Mouse (Mus musculus) midbrain, embryonic 14.5 days (tissue): ENCODE results near the gene Cd2. TPM values are rescaled to one million over a fixed set of nuclear protein-coding genes. Genes with fewer than 3 reads are reported as not detected.

ENCODE experiments used
- ATAC-seq: fragments of 200-750 bp; cut with Nextera tagmentation; 2 replicates; pipeline ENCODE4 v1.8.0; 2017; ENCODE audit warnings: moderate number of reproducible peaks, moderate library complexity; ENCODE audit not compliant: low FRiP score, low TSS enrichment
- DNase-seq: peaks from one replicate; pipeline ENCODE4 v3.0.0-alpha.2; 2015
- H3K27ac ChIP-seq: fragments of 300-500 bp; sonication (generic); replicated peaks from 2 replicates; pipeline ENCODE4 v1.5.1; 2014; ENCODE audit warnings: mild to moderate bottlenecking, low read depth, low read length, moderate library complexity
- H3K27me3 ChIP-seq: fragments of 300-500 bp; sonication (generic); 2 replicates; pipeline ENCODE4 v1.6.1; 2014; ENCODE audit warnings: low read length, control low read depth, mixed read lengths; ENCODE audit not compliant: control insufficient read depth, insufficient read depth
- H3K36me3 ChIP-seq: fragments of 300-500 bp; sonication (generic); 2 replicates; pipeline ENCODE4 v1.6.1; 2014; ENCODE audit warnings: low read length, control low read depth; ENCODE audit not compliant: control insufficient read depth, insufficient read depth
- H3K4me1 ChIP-seq: fragments of 300-500 bp; sonication (generic); 2 replicates; pipeline ENCODE4 v1.6.1; 2014; ENCODE audit warnings: mild to moderate bottlenecking, antibody characterized with exemption, low read length, control low read depth; ENCODE audit not compliant: control insufficient read depth, insufficient read depth
- H3K4me2 ChIP-seq: fragments of 300-500 bp; sonication (generic); 2 replicates; pipeline ENCODE4 v1.6.1; 2014; ENCODE audit warnings: mild to moderate bottlenecking, low read length, moderate library complexity
- H3K4me3 ChIP-seq: fragments of 300-500 bp; sonication (generic); replicated peaks from 2 replicates; pipeline ENCODE4 v1.5.1; 2014; ENCODE audit warnings: low read depth, low read length
- H3K9ac ChIP-seq: fragments of 300-500 bp; sonication (generic); replicated peaks from 2 replicates; pipeline ENCODE4 v1.6.1; 2014; ENCODE audit warnings: mild to moderate bottlenecking, low read length, moderate library complexity
- H3K9me3 ChIP-seq: fragments of 300-500 bp; sonication (generic); 2 replicates; pipeline ENCODE4 v1.6.1; 2016; ENCODE audit warnings: low read length, control low read depth, mixed read lengths; ENCODE audit not compliant: control insufficient read depth
- WGBS: fragments of 180-500 bp; shearing (Covaris S2); extraction: QIAGEN DNeasy Blood & Tissue Kit; methylation state at CpG from one replicate; pipeline ENCODE4 v1.1.7; 2014; 5-methylcytosine and 5-hydroxymethylcytosine counted together
- polyA plus RNA-seq: library from polyadenylated mRNA; unstranded; fragments of >200 nt; fragmentation: Nextera tagmentation; extraction: Ambion mirVana; gene quantifications from 2 replicates; pipeline ENCODE4 v1.2.1, GENCODE M21; 2014

Gene Cd2
- polyA plus RNA-seq, 1 experiment from 2014 or later, result not detected

- H3K27ac ChIP-seq, result no peak overlapping the region
- H3K4me2 ChIP-seq, result no peak overlapping the region
- DNase-seq (no peak), ATAC-seq (no peak)
- WGBS, result 70% methylated on average over 9 of the region's 9 CpGs
- H3K36me3 ChIP-seq, result no peaks in the 10 kb centered on the region
- no peaks in the 10 kb centered on the region for H3K27me3 ChIP-seq
- H3K4me1 ChIP-seq, result no peaks in the 10 kb centered on the region
- H3K9me3 ChIP-seq, result no peaks in the 10 kb centered on the region
- H3K9ac ChIP-seq, result no peak overlapping the region
- H3K4me3 ChIP-seq, result no peak overlapping the region
Observed at GRCm38 (mm10) chr3:101310977-101311376, 23.2 kb upstream of the Cd2 start.

GRCm38 (mm10) chr3:101309626-101310025, 21.9 kb upstream of the Cd2 start:
- ATAC-seq (no peak), DNase-seq (no peak)
- Histone ChIP-seq H3K36me3 (no peaks in the 10 kb centered on the region), H3K4me1 (no peaks in the 10 kb centered on the region), H3K4me3 (no peak overlapping the region), H3K9me3 (no peaks in the 10 kb centered on the region), H3K27me3 (no peaks in the 10 kb centered on the region), H3K4me2 (no peak overlapping the region), H3K27ac (no peak overlapping the region), H3K9ac (no peak overlapping the region)
- whole genome bisulfite sequencing, result 80% methylated on average over 3 of the region's 3 CpGs

- Histone ChIP-seq H3K4me3 (no peak overlapping the region), H3K4me1 (no peaks in the 10 kb centered on the region), H3K9ac (no peak overlapping the region), H3K4me2 (no peak overlapping the region), H3K27me3 (no peaks in the 10 kb centered on the region), H3K9me3 (no peaks in the 10 kb centered on the region), H3K36me3 (no peaks in the 10 kb centered on the region), H3K27ac (no peak overlapping the region)
- DNase-seq, result no peak
- 75% methylated on average over 9 of the region's 9 CpGs for WGBS
- ATAC-seq, result no peak
Observed at GRCm38 (mm10) chr3:101306090-101306489, 18.4 kb upstream of the Cd2 start.

GRCm38 (mm10) chr3:101305046-101305445, 17.3 kb upstream of the Cd2 start:
- Histone ChIP-seq H3K36me3 (no peaks in the 10 kb centered on the region), H3K9ac (no peak overlapping the region), H3K4me3 (no peak overlapping the region), H3K27ac (no peak overlapping the region), H3K9me3 (no peaks in the 10 kb centered on the region), H3K4me1 (peaks cover 10% of the 10 kb centered on the region), H3K27me3 (no peaks in the 10 kb centered on the region), H3K4me2 (no peak overlapping the region)
- 73% methylated on average over 2 of the region's 2 CpGs for WGBS
- DNase-seq, result no peak
- no peak for ATAC-seq

- Histone ChIP-seq H3K27me3 (no peaks in the 10 kb centered on the region), H3K4me1 (peaks cover 18% of the 10 kb centered on the region), H3K4me2 (no peak overlapping the region), H3K9ac (no peak overlapping the region), H3K27ac (no peak overlapping the region), H3K4me3 (no peak overlapping the region), H3K36me3 (no peaks in the 10 kb centered on the region), H3K9me3 (no peaks in the 10 kb centered on the region)
- peak; percentile 86 for DNase-seq
- no peak for ATAC-seq
- 20% methylated on average over 8 of the region's 8 CpGs for WGBS
Observed at GRCm38 (mm10) chr3:101304156-101304555, 16.4 kb upstream of the Cd2 start.

- H3K4me3 ChIP-seq, result peak overlapping the region; percentile 14; the same call in 1 of the 2 replicates
- WGBS, result 15% methylated on average over 23 of the region's 23 CpGs
Observed at GRCm38 (mm10) chr3:101300271-101301071, 12.7 kb upstream of the Cd2 start.

GRCm38 (mm10) chr3:101299591-101299990, 11.9 kb upstream of the Cd2 start:
- Histone ChIP-seq H3K4me2 (no peak overlapping the region), H3K27me3 (no peaks in the 10 kb centered on the region), H3K9me3 (no peaks in the 10 kb centered on the region), H3K4me1 (peaks cover 18% of the 10 kb centered on the region), H3K9ac (no peak overlapping the region), H3K27ac (no peak overlapping the region), H3K36me3 (no peaks in the 10 kb centered on the region), H3K4me3 (no peak overlapping the region)
- WGBS, result 76% methylated on average over 6 of the region's 6 CpGs
- no peak for ATAC-seq
- no peak for DNase-seq

More at GRCm38 (mm10) chr3:101300271-101301071, 12.7 kb upstream of the Cd2 start:
- ATAC-seq (no peak), DNase-seq (peak; percentile 78)
- no peaks in the 10 kb centered on the region for H3K36me3 ChIP-seq
- H3K9ac ChIP-seq, result peak overlapping the region; percentile 31; the same call in 1 of the 2 replicates
- peak overlapping the region; percentile 53 for H3K4me2 ChIP-seq
- peak overlapping the region; percentile 73 for H3K27ac ChIP-seq
- peaks cover 18% of the 10 kb centered on the region for H3K4me1 ChIP-seq
- H3K9me3 ChIP-seq, result no peaks in the 10 kb centered on the region
- H3K27me3 ChIP-seq, result no peaks in the 10 kb centered on the region

- no peak for ATAC-seq
Observed at GRCm38 (mm10) chr3:101297221-101297620, 9.5 kb upstream of the Cd2 start.

More at GRCm38 (mm10) chr3:101297221-101297620, 9.5 kb upstream of the Cd2 start:
- Histone ChIP-seq H3K9ac (no peak overlapping the region), H3K4me3 (no peak overlapping the region), H3K9me3 (no peaks in the 10 kb centered on the region), H3K36me3 (no peaks in the 10 kb centered on the region), H3K27ac (no peak overlapping the region), H3K4me2 (no peak overlapping the region), H3K27me3 (no peaks in the 10 kb centered on the region), H3K4me1 (peaks cover 18% of the 10 kb centered on the region)
- no peak for DNase-seq
- WGBS, result 95% methylated on average over 5 of the region's 5 CpGs
